Mouse (Mus musculus) thymus, adult 2 months (tissue): Measurements from ENCODE around the gene Odc1.

ENCODE experiments used
- CTCF ChIP-seq: fragments of 200-500 bp; IDR thresholded peaks from 2 replicates; pipeline ENCODE4 v1.5.1; 2012; ENCODE audit warnings: mild to moderate bottlenecking, control low read depth, low read length, moderate library complexity, borderline replicate concordance; ENCODE audit not compliant: control insufficient read depth, poor library complexity, insufficient read depth; ENCODE audit errors: extremely low read depth
- POLR2A ChIP-seq: fragments of 200-500 bp; IDR thresholded peaks from 2 replicates; pipeline ENCODE4 v1.6.1; 2012; ENCODE audit warnings: mild to moderate bottlenecking, low read length, control low read depth, moderate library complexity; ENCODE audit not compliant: control insufficient read depth, poor library complexity, insufficient read depth; ENCODE audit errors: extremely low read depth

- TF ChIP-seq CTCF (no peak), POLR2A (no peak)
These were observed 15.4 kb upstream of the Odc1 start for GRCm38 (mm10) chr12:17529180-17529579.
